Mouse (Mus musculus) heart, embryonic 10.5 days (tissue): ENCODE measurements around the gene Slc4a11. TPM values are rescaled to one million over a fixed set of nuclear protein-coding genes. Genes with fewer than 3 reads are reported as not detected.

Experiments
- DNase-seq: peaks from one replicate; pipeline ENCODE4 v3.0.0-alpha.2; 2017; ENCODE audit warnings: low spot score
- H3K27ac ChIP-seq: fragments of 300-500 bp; sonication (generic); 2 replicates; pipeline ENCODE4 v1.5.1; 2016; ENCODE audit warnings: mild to moderate bottlenecking
- H3K27me3 ChIP-seq: fragments of 300-500 bp; sonication (generic); 2 replicates; pipeline ENCODE4 v1.6.1; 2016; ENCODE audit warnings: mild to moderate bottlenecking; ENCODE audit not compliant: poor library complexity, insufficient read depth, severe bottlenecking
- H3K36me3 ChIP-seq: fragments of 300-500 bp; sonication (generic); 2 replicates; pipeline ENCODE4 v1.6.1; 2016; ENCODE audit warnings: mild to moderate bottlenecking, moderate library complexity
- H3K4me1 ChIP-seq: fragments of 300-500 bp; sonication (generic); 2 replicates; pipeline ENCODE4 v1.6.1; 2016; ENCODE audit warnings: mild to moderate bottlenecking
- H3K4me3 ChIP-seq: fragments of 300-500 bp; sonication (generic); 2 replicates; pipeline ENCODE4 v1.5.1; 2016; ENCODE audit warnings: mild to moderate bottlenecking, moderate library complexity
- H3K9me3 ChIP-seq: fragments of 300-500 bp; sonication (generic); 2 replicates; pipeline ENCODE4 v1.6.1; 2016; ENCODE audit warnings: mild to moderate bottlenecking, moderate library complexity
- WGBS: fragments of 180-500 bp; shearing (Covaris S2); methylation state at CpG from one replicate; pipeline ENCODE4 v1.1.7; 2016; 5-methylcytosine and 5-hydroxymethylcytosine counted together
- polyA plus RNA-seq: library from polyadenylated mRNA; unstranded; fragments of >200 nt; fragmentation: Nextera tagmentation; extraction: Ambion mirVana; gene quantifications from 2 replicates; pipeline ENCODE4 v1.2.1, GENCODE M21; 2016

The Slc4a11 gene
- polyA plus RNA-seq, 1 experiment from 2014 or later: 0.09 TPM

DNA sequence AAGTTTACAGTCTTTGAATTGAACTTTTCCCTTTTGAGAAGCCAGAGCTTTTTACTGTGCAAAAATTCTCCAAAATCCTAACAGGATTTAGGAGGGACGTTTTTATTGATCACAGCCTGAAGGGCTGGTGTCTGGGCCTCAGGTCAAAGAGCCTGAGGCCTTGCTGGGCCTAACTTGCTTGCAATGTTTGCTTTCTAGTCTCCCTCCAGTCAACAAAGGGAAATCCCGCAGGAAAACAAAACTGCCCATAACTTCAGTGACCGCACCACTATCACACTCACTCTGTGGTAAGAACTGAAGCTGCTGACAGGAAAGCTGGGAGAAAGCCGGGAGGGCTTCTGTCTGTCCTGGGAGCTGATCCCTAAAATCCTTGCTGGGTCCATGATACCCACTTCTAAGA lies 9.3 kb upstream of the Slc4a11 start:
- WGBS: 59% methylated on average over 4 of the region's 4 CpGs
- H3K27me3 ChIP-seq: no peaks in the 10 kb centered on the region
- H3K36me3 ChIP-seq: peaks cover 44% of the 10 kb centered on the region
- H3K4me1 ChIP-seq: peaks cover 10% of the 10 kb centered on the region; the same call in 1 of the 2 replicates
- no peak overlapping the region for H3K4me3 ChIP-seq
- H3K9me3 ChIP-seq: no peaks in the 10 kb centered on the region
- no peak overlapping the region for H3K27ac ChIP-seq
- no peak for DNase-seq

DNA sequence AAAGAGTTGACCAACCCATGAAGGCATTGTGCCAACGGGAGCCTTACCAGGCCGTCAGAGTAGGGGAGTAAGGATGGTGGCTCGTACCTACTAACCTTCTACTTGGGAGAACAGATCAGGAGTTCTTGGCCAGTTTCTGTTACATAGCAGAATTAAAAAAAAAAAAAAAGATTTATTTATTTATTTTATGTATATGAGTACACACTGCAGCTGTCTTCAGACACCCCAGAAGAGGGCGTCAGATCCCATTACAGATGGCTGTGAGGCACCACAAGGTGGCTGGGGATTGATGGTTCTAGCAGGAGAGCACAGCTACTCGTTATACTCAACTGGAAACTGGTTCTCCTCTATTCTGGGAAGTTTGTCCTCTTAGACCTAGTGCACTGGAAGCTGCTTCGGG lies 7.9 kb upstream of the Slc4a11 start:
- no peak overlapping the region for H3K27ac ChIP-seq
- DNase-seq: no peak
- peaks cover 2% of the 10 kb centered on the region for H3K27me3 ChIP-seq
- H3K4me3 ChIP-seq: no peak overlapping the region
- 71% methylated on average over 6 of the region's 6 CpGs for WGBS
- peaks cover 30% of the 10 kb centered on the region for H3K36me3 ChIP-seq
- H3K4me1 ChIP-seq: peaks cover 10% of the 10 kb centered on the region; the same call in 1 of the 2 replicates
- H3K9me3 ChIP-seq: no peaks in the 10 kb centered on the region

DNA sequence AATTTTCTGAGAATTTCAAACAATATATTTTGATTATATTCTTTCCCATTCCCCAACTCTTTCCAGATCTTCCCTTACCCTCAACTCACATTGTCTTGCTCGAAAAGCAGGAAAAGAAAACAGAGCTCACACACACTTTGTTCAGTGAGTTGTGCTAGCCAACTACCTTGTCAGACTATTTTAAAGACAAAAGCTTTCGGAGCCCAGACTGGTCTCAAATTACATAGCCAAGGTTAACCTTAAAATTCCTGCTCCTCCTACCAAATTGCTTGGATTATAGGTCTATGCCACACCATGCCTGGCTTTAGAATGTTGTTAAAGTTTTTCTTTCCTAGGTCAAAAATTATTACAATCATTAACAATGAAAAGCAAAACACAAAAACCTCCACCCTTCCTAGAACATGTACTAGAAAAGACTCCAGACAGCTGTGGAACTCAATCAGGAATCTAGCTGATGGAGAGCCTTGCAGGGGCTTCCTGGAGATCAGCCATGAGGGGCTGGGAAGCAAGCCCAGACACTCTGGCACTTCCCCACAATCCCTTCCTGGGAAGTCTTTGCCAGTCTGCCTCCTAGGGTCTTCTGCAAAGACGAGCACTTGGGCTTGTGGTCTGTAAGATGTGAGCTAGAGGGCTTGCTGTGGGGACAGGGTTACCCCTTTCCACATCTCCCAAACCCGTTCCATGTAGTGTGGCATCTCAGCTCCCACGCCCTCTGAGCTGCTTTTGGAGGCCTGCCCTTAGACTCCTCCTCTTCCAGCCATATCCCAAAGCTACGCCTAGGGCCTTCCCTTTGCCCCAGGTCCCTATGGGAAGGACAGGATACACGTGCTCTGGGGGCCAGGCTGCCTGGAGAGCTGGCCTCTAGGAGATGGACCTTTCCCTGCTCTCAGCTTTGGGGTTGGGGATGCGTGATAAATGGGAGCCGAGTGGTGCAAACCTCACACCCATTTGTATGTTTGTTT lies 7.0 kb upstream of the Slc4a11 start:
- no peak for DNase-seq
- H3K9me3 ChIP-seq: no peaks in the 10 kb centered on the region
- WGBS: 59% methylated on average over 9 of the region's 9 CpGs
- H3K36me3 ChIP-seq: peaks cover 22% of the 10 kb centered on the region
- no peak overlapping the region for H3K4me3 ChIP-seq
- no peak overlapping the region for H3K27ac ChIP-seq
- peaks cover 9% of the 10 kb centered on the region for H3K27me3 ChIP-seq
- H3K4me1 ChIP-seq: peaks cover 10% of the 10 kb centered on the region; the same call in 1 of the 2 replicates

DNA sequence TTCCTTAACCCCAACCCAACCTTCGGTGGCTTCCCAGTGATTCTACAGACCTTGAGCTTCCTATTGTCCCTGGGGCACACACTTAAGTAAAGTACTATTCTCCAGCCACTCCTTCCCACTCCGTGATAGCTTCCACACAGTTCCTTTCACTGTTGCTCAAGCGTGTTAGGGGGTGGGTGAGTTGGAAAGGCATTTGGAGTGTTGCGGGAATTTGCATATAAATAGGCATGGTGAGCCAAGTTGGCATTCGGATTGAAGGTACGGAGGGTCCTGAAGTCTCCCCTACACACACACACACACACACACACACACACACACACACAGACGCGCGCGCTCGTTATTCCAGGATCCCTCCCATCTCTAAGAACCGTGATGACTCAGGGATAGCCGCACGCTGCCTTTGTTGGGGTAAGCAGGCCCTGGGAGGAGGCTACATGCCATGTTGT lies 525 bp upstream of the Slc4a11 start:
- Histone ChIP-seq H3K27ac (peak overlapping the region; percentile 52; the same call in 1 of the 2 replicates), H3K36me3 (no peaks in the 10 kb centered on the region), H3K4me1 (peaks cover 20% of the 10 kb centered on the region), H3K9me3 (no peaks in the 10 kb centered on the region), H3K4me3 (peak overlapping the region; percentile 77), H3K27me3 (peaks cover 68% of the 10 kb centered on the region)
- 1% methylated on average over 14 of the region's 14 CpGs for WGBS
- DNase-seq: no peak

DNA sequence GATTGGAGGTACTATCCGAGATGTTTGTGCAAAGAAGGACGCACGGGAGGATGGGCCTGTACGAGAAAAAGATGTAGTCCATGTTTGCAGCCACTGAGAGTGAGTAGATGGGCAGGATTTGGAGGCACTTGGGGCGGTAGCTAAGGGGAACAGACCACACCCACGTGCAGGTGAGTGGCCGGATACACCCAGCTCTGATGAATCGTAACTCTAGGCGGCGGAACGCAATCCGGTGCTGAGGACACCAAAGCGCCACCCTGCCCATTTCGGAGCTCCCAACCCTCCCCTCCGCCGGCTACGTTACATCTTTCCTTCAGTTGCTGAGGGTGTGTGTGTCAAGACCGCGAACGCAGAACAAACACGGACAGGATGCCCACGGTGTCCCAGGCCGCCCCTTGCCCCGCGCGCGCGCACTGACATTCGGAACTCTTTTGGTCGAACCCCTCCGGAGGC lies 593 bp downstream of the Slc4a11 start:
- Histone ChIP-seq H3K36me3 (no peaks in the 10 kb centered on the region), H3K27me3 (peaks cover 68% of the 10 kb centered on the region), H3K4me1 (peaks cover 20% of the 10 kb centered on the region), H3K9me3 (no peaks in the 10 kb centered on the region), H3K4me3 (peak overlapping the region; percentile 77), H3K27ac (peak overlapping the region; percentile 52; the same call in 1 of the 2 replicates)
- DNase-seq: no peak
- WGBS: 2% methylated on average over 31 of the region's 31 CpGs

DNA sequence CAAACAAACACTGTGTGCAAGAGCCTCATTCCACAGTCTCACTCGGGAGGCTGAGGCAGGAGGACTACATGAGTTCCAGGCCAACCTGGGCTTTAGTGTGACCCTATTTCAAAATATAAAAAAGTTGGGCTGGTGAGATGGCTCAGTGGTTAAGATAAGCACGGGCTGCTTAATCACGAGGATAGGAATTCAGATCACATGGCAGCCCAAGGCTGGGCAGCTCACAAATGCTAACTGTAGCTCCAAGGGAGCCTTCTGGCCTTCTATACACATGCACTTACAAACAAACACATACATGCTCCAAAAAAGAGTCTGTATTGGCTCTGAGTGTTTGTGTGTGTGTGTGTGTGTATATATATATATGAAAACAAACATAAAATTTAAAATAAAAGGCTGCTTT lies 3.8 kb downstream of the Slc4a11 start:
- Histone ChIP-seq H3K36me3 (no peaks in the 10 kb centered on the region), H3K27me3 (peaks cover 56% of the 10 kb centered on the region), H3K9me3 (no peaks in the 10 kb centered on the region), H3K4me3 (no peak overlapping the region), H3K4me1 (peaks cover 20% of the 10 kb centered on the region), H3K27ac (no peak overlapping the region)
- WGBS: 35% methylated on average over 3 of the region's 3 CpGs
- no peak for DNase-seq

DNA sequence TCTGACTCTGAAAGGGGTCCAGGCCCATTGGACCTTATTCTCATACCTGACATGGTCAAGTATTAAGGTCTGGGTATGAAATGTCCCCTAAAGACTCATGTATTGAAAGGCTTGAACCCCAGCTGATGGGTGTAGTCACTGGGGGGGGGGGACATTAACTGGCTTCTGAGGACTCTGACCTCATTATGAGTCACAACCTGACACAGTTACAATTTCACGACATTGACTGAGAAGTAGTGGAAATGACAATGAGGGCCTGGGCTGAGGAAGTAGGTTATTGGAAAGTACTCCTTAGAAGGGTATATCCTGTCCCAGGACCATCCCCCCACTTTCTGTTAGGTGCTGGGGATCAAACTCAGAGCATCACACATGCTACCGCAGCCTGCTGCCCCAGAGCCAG lies 8.3 kb downstream of the Slc4a11 start:
- no peak overlapping the region for H3K27ac ChIP-seq
- peaks cover 13% of the 10 kb centered on the region for H3K27me3 ChIP-seq
- H3K4me3 ChIP-seq: no peak overlapping the region
- no peak for DNase-seq
- no peaks in the 10 kb centered on the region for H3K4me1 ChIP-seq
- peaks cover 17% of the 10 kb centered on the region for H3K36me3 ChIP-seq
- no peaks in the 10 kb centered on the region for H3K9me3 ChIP-seq
- 71% methylated on average over 2 of the region's 2 CpGs for WGBS

DNA sequence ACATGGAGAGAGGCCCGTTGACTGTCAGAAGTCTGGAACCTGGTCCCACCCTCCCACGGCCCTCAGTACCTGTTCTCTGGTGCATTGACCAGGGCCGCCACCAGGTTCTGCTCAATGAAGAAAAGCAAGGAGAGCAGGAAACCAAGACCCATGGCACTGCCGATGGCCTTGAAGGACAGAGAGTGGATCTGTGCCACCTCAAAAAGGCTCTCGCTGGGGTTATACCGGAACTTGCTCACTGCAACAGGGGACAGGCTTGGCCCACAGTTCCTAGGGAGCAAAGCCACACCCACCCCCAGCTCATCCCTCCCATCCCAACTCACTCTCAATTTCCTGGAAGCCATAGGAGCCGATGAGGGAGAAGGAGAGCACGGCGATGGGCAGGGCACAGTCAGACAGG lies 11.9 kb downstream of the Slc4a11 start:
- Histone ChIP-seq H3K36me3 (peaks cover 52% of the 10 kb centered on the region), H3K4me3 (no peak overlapping the region), H3K27me3 (no peaks in the 10 kb centered on the region), H3K9me3 (no peaks in the 10 kb centered on the region), H3K4me1 (no peaks in the 10 kb centered on the region), H3K27ac (no peak overlapping the region)
- 76% methylated on average over 9 of the region's 9 CpGs for WGBS
- no peak for DNase-seq

DNA sequence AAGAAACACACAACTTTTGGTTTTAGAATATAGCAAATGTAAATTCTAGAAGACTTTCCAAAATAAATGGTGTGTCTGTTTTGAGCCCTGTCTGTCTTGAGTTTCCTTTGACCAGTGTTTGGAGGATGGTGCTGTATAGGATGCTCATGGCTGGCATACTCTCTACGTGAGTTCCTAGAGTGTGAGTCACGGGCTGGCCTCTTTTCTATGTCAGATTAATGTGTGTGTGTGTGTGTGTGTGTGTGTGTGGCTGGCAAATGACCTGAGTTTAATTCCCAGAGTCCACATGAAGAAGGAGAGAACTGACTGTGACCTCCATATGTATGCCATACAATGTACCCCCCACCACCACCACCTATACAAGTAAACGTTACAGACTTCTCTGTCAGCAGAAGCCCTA lies 15.8 kb downstream of the Slc4a11 start:
- H3K27me3 ChIP-seq: no peaks in the 10 kb centered on the region
- peaks cover 91% of the 10 kb centered on the region for H3K36me3 ChIP-seq
- H3K27ac ChIP-seq: no peak overlapping the region
- DNase-seq: no peak
- no peaks in the 10 kb centered on the region for H3K4me1 ChIP-seq
- H3K9me3 ChIP-seq: no peaks in the 10 kb centered on the region
- 88% methylated on average over 3 of the region's 3 CpGs for WGBS
- no peak overlapping the region for H3K4me3 ChIP-seq

DNA sequence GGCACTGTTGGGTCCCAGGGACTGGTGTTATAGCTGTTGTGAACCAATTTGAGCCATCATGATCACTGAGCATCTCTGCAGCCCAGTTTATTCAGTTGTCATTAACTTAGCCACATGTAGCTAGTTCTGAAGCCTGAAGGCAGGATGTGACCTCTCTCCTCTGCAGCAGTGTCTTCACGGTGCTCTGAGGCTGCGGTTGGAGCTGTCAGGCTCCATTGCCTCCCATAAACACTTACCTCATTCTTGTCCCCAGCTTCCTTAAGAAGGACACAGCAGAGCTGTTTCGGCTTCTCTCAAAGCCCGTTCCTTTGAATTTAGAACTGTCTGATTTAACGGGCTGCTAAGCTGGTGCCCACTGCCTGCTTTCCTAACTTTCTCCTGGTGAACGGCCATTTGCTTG lies 17.4 kb downstream of the Slc4a11 start:
- no peak for DNase-seq

DNA sequence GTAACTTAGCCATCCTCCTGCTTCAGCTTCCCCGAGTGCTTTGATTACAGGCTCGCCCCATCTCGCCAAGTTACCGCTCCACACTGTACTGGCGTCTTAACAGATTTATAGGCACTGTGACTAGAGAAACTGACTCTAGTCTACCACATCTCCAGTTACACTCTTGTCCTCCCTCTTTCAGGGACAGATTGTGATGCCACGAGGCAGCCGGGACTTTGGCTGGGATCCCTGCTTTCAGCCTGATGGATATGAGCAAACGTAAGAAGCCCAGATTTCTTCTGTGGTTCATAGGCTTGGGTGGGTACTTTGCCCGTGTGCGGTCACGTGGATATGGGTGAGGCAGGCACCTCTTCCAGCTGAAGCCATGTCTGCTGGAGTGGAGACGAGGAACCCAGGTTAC lies 18.2 kb downstream of the Slc4a11 start:
- H3K27ac ChIP-seq: no peak overlapping the region
- 90% methylated on average over 12 of the region's 12 CpGs for WGBS
- H3K36me3 ChIP-seq: peaks cover 99% of the 10 kb centered on the region
- H3K27me3 ChIP-seq: no peaks in the 10 kb centered on the region
- H3K4me1 ChIP-seq: no peaks in the 10 kb centered on the region
- H3K9me3 ChIP-seq: no peaks in the 10 kb centered on the region
- no peak for DNase-seq
- H3K4me3 ChIP-seq: no peak overlapping the region

More for the DNA sequence above, 17.4 kb downstream of the Slc4a11 start:
- WGBS: 94% methylated on average over 6 of the region's 6 CpGs
- no peaks in the 10 kb centered on the region for H3K27me3 ChIP-seq
- no peaks in the 10 kb centered on the region for H3K4me1 ChIP-seq
- peaks cover 99% of the 10 kb centered on the region for H3K36me3 ChIP-seq
- no peak overlapping the region for H3K4me3 ChIP-seq
- no peak overlapping the region for H3K27ac ChIP-seq
- H3K9me3 ChIP-seq: no peaks in the 10 kb centered on the region

DNA sequence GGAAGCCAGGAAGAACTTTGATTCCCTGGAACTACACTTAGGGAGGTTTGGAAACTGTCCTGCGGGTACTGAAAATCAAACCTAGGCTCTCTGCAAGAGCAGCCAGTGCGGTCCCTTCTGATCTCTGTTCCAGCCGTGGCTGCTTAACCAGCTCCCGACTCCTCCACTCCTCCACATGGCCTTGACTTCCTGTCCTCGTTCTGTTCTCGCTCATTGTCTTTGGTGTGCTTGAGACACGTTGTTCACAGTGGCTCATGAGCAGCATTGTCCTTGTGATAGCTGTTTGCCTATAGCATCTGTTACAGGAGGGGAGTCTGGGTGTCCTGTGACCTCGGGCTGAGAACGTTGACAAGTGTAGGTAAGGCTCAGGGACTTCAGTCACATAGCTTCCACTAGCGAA lies 20.1 kb downstream of the Slc4a11 start:
- no peaks in the 10 kb centered on the region for H3K9me3 ChIP-seq
- no peaks in the 10 kb centered on the region for H3K4me1 ChIP-seq
- H3K36me3 ChIP-seq: peaks cover 97% of the 10 kb centered on the region
- H3K27me3 ChIP-seq: no peaks in the 10 kb centered on the region
- H3K27ac ChIP-seq: no peak overlapping the region
- H3K4me3 ChIP-seq: no peak overlapping the region
- 84% methylated on average over 10 of the region's 10 CpGs for WGBS
- DNase-seq: no peak

DNA sequence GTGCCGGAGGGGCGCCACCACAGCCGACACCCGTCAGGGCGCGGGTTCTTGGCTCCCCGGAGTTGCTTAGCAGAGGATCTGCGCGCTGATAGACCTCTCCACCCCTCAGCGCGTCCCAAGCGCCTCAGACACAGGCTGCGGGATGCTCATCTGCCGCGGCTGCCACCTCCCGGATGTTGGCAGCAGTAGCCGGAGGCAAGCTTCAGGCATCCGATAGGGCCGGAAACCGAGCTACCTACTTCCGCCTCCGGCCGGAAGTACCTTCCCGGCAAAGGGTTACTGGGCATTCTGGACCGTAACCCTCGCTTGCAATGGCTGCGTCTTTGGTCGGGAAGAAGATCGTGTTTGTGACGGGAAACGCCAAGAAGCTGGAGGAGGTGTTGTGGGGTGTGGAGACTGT lies 29.8 kb downstream of the Slc4a11 start, which contains the start of gene Itpa:
Gene Itpa (plus strand): TSS at position 52 of the 400 bp plus-strand sequence.
- no peaks in the 10 kb centered on the region for H3K27me3 ChIP-seq
- H3K36me3 ChIP-seq: peaks cover 16% of the 10 kb centered on the region
- peak within 1 kb of the TSS; percentile 89 for H3K27ac ChIP-seq
- peak within 1 kb of the TSS; percentile 81 for H3K4me3 ChIP-seq
- peaks cover 30% of the 10 kb centered on the region for H3K4me1 ChIP-seq
- peak; percentile 96 for DNase-seq
- H3K9me3 ChIP-seq: no peaks in the 10 kb centered on the region
- WGBS: under 1% methylated on average over 31 of the region's 31 CpGs
